Mouse (Mus musculus) embryonic fibroblast, embryonic 13.5 days (primary cell): ENCODE data around the gene Tmem274.

Experiments
- CTCF ChIP-seq: IDR thresholded peaks from 2 replicates; pipeline ENCODE4 v1.5.1; 2011; ENCODE audit warnings: mild to moderate bottlenecking, control low read depth, low read length, moderate library complexity, borderline replicate concordance; ENCODE audit not compliant: insufficient read depth
- POLR2A ChIP-seq: IDR thresholded peaks from 2 replicates; pipeline ENCODE4 v1.6.1; 2011; ENCODE audit warnings: low read depth, mild to moderate bottlenecking, control low read depth, low read length, moderate library complexity

DNA sequence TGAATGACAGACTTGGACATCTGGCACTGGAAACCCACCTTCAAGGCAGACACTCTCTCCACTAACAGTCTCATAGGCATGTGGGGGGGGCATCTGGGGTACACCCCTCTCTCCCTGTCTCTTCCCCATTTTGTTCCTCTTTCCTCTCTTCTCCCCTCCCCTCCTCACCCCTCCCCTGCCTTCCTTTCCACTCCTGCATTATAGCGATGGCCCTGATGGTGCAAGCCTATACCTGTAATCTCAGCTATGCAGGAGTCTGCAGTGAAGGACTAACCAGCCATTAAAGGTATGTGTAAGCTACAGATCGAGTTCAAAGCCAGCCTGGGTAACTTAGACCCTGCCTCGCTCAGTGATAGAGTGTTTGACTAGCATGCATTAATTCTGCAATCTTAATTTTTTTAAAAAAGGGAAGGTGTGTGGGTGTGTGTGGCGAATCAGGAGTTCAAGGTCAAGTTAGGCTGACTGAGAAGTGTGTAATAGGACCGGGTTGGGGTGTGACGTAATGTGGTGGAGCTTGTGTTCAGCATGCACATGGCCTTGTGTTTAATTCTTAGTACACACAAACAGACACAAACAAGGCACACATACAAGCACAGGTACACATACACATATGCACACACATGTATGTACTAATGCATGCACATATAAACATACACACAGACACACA lies 14.7 kb upstream of the Tmem274 start:
- no peak for TF ChIP-seq CTCF
- TF ChIP-seq POLR2A, result no peak
